Mouse (Mus musculus) forebrain, embryonic 10.5 days (tissue): ENCODE results near the gene Plekhm3. TPM values are rescaled to one million over a fixed set of nuclear protein-coding genes. Genes with fewer than 3 reads are reported as not detected.

Source experiments
- DNase-seq: peaks from one replicate; pipeline ENCODE4 v3.0.0-alpha.2; 2017; ENCODE audit warnings: low spot score; ENCODE audit errors: extremely low spot score
- H3K27ac ChIP-seq: fragments of 300-500 bp; sonication (generic); 2 replicates; pipeline ENCODE4 v1.5.1; 2016; ENCODE audit warnings: mild to moderate bottlenecking
- H3K27me3 ChIP-seq: fragments of 300-500 bp; sonication (generic); 2 replicates; pipeline ENCODE4 v1.6.1; 2016; ENCODE audit warnings: mild to moderate bottlenecking; ENCODE audit not compliant: poor library complexity, severe bottlenecking
- H3K36me3 ChIP-seq: fragments of 300-500 bp; sonication (generic); replicated peaks from 2 replicates; pipeline ENCODE4 v1.6.1; 2016; ENCODE audit warnings: mild to moderate bottlenecking, moderate library complexity
- H3K4me1 ChIP-seq: fragments of 300-500 bp; sonication (generic); 2 replicates; pipeline ENCODE4 v1.6.1; 2016
- H3K4me3 ChIP-seq: fragments of 300-500 bp; sonication (generic); 2 replicates; pipeline ENCODE4 v1.5.1; 2016; ENCODE audit warnings: mild to moderate bottlenecking, moderate library complexity
- H3K9me3 ChIP-seq: fragments of 300-500 bp; sonication (generic); 2 replicates; pipeline ENCODE4 v1.6.1; 2016; ENCODE audit warnings: mild to moderate bottlenecking, moderate library complexity
- WGBS: fragments of 180-500 bp; shearing (Covaris S2); methylation state at CpG from one replicate; pipeline ENCODE4 v1.1.7; 2016; 5-methylcytosine and 5-hydroxymethylcytosine counted together
- polyA plus RNA-seq: library from polyadenylated mRNA; unstranded; fragments of >200 nt; fragmentation: Nextera tagmentation; extraction: Ambion mirVana; gene quantifications from 2 replicates; pipeline ENCODE4 v1.2.1, GENCODE M21; 2016

Plekhm3 gene
- polyA plus RNA-seq, 1 experiment from 2014 or later, result 7.2 TPM

DNA sequence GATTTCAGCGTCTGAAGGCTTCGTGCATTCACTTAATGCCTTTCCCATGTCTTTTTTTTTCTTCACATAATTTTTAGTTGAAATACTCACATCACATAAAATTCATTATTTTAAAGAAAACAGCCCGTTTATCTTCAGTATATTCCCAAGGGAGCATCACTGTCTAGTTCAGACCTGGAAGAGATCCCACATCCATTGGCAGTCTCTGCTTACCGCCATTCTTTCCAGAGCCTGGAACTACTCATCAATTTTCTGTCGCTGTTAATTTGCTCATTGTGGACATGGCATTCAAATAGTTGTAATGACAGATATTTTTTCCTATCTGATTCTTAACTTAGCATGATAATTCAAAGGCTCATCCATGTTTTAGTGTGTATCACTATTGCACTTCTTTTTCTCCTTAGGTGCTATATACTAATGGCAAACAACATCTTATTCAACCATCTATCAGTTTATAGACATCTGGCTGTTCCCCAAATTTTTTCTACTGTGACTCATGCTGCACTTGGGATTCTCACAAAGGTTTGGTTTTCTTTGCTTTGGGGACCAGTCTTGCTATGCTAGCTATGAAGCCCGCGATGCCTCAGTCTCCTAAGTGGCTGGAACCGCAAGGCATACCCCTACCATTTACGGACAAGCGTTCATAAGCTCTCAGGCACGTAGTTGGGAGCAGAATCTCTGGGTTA is 96.2 kb downstream of the Plekhm3 start:
- Histone ChIP-seq H3K27ac (no peak overlapping the region), H3K9me3 (no peaks in the 10 kb centered on the region), H3K4me3 (no peak overlapping the region), H3K36me3 (no peaks in the 10 kb centered on the region), H3K27me3 (no peaks in the 10 kb centered on the region), H3K4me1 (0 out of 2 replicates have a peak, but pooled peaks cover under 1% of the 10 kb centered on the region)
- DNase-seq, result no peak
- 95% methylated on average over 11 of the region's 11 CpGs for WGBS

DNA sequence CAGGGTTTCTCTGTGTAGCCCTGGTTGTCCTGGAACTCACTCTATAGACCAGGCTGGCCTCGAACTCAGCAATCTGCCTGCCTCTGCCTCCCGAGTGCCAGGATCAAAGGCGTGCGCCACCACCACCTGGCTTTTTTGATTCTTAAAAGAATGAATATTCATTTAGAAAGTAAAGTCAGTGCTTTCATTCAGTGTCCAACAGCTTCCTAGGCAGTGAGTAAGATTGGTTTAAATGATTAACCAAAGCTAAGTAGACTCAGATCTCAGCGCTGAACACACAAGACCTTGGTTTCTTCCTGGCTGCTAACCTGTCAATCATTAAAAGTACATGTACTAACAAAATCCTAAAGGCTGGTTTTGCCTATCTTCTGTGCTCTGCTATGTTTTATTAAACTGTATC is 96.8 kb downstream of the Plekhm3 start:
- Histone ChIP-seq H3K4me1 (peaks cover 6% of the 10 kb centered on the region), H3K36me3 (no peaks in the 10 kb centered on the region), H3K27me3 (no peaks in the 10 kb centered on the region), H3K9me3 (no peaks in the 10 kb centered on the region), H3K4me3 (no peak overlapping the region), H3K27ac (no peak overlapping the region)
- 95% methylated on average over 5 of the region's 5 CpGs for WGBS
- no peak for DNase-seq

- H3K9me3 ChIP-seq, result no peaks in the 10 kb centered on the region
- H3K36me3 ChIP-seq, result no peaks in the 10 kb centered on the region
- H3K27me3 ChIP-seq, result peaks cover 25% of the 10 kb centered on the region
- DNase-seq, result no peak
- H3K4me1 ChIP-seq, result peaks cover 56% of the 10 kb centered on the region
- 80% methylated on average over 5 of the region's 5 CpGs for WGBS
- peak overlapping the region; percentile 77 for H3K27ac ChIP-seq
- H3K4me3 ChIP-seq, result no peak overlapping the region
Measured at GRCm38 (mm10) chr1:64854835-64855234, 101.8 kb downstream of the Plekhm3 start.

- peaks cover 25% of the 10 kb centered on the region for H3K27me3 ChIP-seq
- peak overlapping the region; percentile 77 for H3K27ac ChIP-seq
- H3K4me3 ChIP-seq, result no peak overlapping the region
- peaks cover 64% of the 10 kb centered on the region for H3K4me1 ChIP-seq
- no peaks in the 10 kb centered on the region for H3K9me3 ChIP-seq
- WGBS, result 28% methylated on average over 5 of the region's 5 CpGs
- H3K36me3 ChIP-seq, result no peaks in the 10 kb centered on the region
- DNase-seq, result peak; percentile 67
Measured at GRCm38 (mm10) chr1:64853738-64854730, 102.6 kb downstream of the Plekhm3 start.

GRCm38 (mm10) chr1:64853244-64853643 is 103.4 kb downstream of the Plekhm3 start:
- H3K36me3 ChIP-seq, result no peaks in the 10 kb centered on the region
- peaks cover 72% of the 10 kb centered on the region for H3K4me1 ChIP-seq
- H3K27me3 ChIP-seq, result peaks cover 26% of the 10 kb centered on the region
- H3K27ac ChIP-seq, result peak overlapping the region; percentile 77
- H3K9me3 ChIP-seq, result no peaks in the 10 kb centered on the region
- WGBS, result 66% methylated on average over 2 of the region's 2 CpGs
- H3K4me3 ChIP-seq, result no peak overlapping the region; the same call in 1 of the 2 replicates
- DNase-seq, result no peak

DNA sequence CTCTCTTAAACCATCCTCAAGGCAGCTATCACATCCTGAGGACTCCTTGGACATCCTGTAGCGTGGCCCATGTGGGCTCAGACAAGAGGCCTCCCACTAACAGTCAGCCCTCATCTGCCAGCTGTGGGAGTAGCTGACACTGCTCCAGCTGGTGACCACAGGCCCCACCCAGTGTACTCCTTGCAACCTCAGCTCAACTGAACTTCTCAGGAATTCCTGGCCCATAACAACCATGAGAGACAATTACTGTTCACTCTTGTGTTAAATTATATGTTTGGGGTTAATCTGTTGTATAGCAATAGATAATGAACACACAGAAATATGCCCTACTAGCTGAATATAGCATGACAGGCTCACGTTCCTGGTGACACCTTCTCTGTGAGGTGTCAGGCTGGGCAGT is 104.4 kb downstream of the Plekhm3 start:
- no peak for DNase-seq
- H3K4me3 ChIP-seq, result no peak overlapping the region
- no peak overlapping the region for H3K27ac ChIP-seq
- WGBS, result 66% methylated on average over 2 of the region's 2 CpGs
- no peaks in the 10 kb centered on the region for H3K36me3 ChIP-seq
- H3K9me3 ChIP-seq, result no peaks in the 10 kb centered on the region
- H3K4me1 ChIP-seq, result peaks cover 82% of the 10 kb centered on the region
- peaks cover 36% of the 10 kb centered on the region for H3K27me3 ChIP-seq

- Histone ChIP-seq H3K27me3 (peaks cover 47% of the 10 kb centered on the region), H3K36me3 (no peaks in the 10 kb centered on the region), H3K4me3 (no peak overlapping the region), H3K27ac (peak overlapping the region; percentile 26; the same call in 1 of the 2 replicates), H3K4me1 (peaks cover 100% of the 10 kb centered on the region), H3K9me3 (no peaks in the 10 kb centered on the region)
- 70% methylated on average over 2 of the region's 2 CpGs for WGBS
- no peak for DNase-seq
Measured at GRCm38 (mm10) chr1:64850345-64850744, 106.3 kb downstream of the Plekhm3 start.

DNA sequence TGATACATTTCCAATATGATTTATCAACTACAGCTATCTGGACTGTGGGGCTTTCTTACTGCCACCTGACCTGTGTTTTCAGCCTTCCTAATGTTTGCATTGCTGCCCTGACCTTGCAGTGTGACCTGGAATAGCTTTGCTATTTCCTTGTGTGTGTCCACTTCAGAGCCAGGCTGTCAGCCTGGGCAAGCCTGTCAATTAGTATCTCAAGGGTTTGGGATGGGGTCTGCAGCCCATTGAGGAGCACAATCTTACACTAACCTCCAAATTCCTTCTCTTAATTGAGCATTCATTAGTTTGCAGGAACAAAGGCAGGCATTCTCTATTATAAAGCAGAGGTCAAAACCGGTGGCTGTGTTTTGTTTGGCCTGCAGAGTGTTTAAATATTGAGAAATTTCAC is 107.6 kb downstream of the Plekhm3 start:
- H3K27ac ChIP-seq, result no peak overlapping the region
- H3K9me3 ChIP-seq, result no peaks in the 10 kb centered on the region
- no peak overlapping the region for H3K4me3 ChIP-seq
- WGBS, result 7% methylated on average over 1 of the region's 1 CpGs
- no peaks in the 10 kb centered on the region for H3K36me3 ChIP-seq
- DNase-seq, result no peak
- peaks cover 47% of the 10 kb centered on the region for H3K27me3 ChIP-seq
- peaks cover 100% of the 10 kb centered on the region for H3K4me1 ChIP-seq

DNA sequence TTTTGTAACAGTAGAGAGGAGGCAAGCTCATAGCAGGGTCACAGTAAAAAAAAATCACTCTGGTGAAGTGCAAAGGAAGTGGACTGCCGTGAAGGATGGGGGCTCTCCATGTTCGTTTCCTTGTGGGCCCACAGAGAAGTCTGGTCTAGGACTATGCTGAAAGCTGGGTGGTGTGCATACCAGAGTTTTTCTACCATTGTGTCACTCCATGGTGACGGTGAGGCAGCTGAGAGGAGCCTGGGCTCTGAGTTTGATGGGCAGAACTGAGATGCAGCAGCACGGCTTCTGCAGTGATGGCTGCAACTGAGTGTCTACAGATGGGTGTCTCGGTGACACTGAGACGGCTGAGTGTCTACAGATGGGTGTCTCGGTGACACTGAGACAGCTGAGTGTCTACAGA is 108.5 kb downstream of the Plekhm3 start:
- Histone ChIP-seq H3K4me1 (peaks cover 93% of the 10 kb centered on the region), H3K27ac (peak overlapping the region; percentile 66), H3K36me3 (no peaks in the 10 kb centered on the region), H3K4me3 (no peak overlapping the region), H3K27me3 (peaks cover 47% of the 10 kb centered on the region), H3K9me3 (no peaks in the 10 kb centered on the region)
- DNase-seq, result no peak
- 58% methylated on average over 7 of the region's 7 CpGs for WGBS

DNA sequence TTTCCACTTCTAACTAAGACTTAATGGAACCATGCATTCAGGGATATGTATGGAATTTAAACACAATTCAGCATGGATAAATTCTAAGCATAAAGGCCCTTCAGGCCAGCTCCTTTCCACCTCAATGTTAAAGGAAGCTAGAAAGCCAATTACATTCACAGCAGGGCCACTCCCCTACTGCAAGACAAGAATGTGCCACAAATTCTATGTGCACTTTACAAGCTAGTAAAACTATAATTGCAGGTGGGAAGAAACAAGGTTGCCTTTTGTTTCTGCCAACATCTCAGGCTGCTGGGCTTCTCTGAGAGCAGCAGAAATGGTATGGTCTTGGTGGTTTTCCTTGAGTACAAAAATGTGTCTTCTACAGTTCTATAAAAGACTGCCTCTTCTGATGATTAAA is 109.1 kb downstream of the Plekhm3 start:
- Histone ChIP-seq H3K4me1 (peaks cover 88% of the 10 kb centered on the region), H3K27ac (peak overlapping the region; percentile 66), H3K9me3 (no peaks in the 10 kb centered on the region), H3K36me3 (no peaks in the 10 kb centered on the region), H3K27me3 (peaks cover 47% of the 10 kb centered on the region), H3K4me3 (no peak overlapping the region)
- no peak for DNase-seq

GRCm38 (mm10) chr1:64844978-64845377 is 111.6 kb downstream of the Plekhm3 start:
- DNase-seq, result no peak
- Histone ChIP-seq H3K27ac (no peak overlapping the region), H3K4me3 (no peak overlapping the region), H3K36me3 (no peaks in the 10 kb centered on the region), H3K4me1 (peaks cover 62% of the 10 kb centered on the region), H3K27me3 (peaks cover 24% of the 10 kb centered on the region), H3K9me3 (no peaks in the 10 kb centered on the region)
- WGBS, result 67% methylated on average over 3 of the region's 3 CpGs

DNA sequence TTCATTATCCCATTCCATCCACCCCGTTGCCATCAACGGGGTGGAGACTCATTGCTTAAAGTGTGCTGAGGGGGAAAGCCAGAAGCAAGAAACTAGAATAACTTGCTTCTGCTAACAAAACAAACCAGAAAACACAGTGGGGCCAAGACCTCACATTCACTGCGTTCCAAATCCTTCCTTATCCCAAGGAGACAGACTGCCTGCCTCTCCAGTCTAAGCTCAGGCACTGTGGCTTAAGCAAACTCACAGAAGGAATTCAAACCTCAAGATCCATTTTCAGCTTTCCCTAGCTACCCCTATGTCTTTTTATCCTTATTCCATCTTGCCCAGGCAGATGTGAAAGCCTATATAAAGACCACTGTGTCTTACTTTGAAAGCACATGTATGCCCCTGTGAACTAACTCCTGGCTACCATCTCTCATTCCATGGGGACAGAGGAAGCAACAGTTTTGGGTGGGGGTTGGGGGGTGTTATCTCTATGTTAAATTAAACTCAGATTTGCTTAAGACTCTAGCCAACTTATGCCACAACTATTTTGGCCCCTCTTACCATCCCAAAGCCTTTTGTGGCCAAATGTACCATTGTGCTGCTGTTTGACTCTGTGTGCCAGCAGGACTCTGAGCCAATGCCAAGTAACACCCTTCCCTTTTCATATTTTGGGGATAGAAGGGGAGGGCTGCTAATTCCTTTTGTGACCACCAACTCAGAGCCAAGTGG is 112.6 kb downstream of the Plekhm3 start:
- Histone ChIP-seq H3K4me1 (peaks cover 59% of the 10 kb centered on the region), H3K27me3 (peaks cover 21% of the 10 kb centered on the region), H3K27ac (no peak overlapping the region), H3K36me3 (no peaks in the 10 kb centered on the region), H3K9me3 (no peaks in the 10 kb centered on the region), H3K4me3 (no peak overlapping the region)
- 80% methylated on average over 3 of the region's 3 CpGs for WGBS
- no peak for DNase-seq
